Mouse (Mus musculus) neural tube, embryonic 13.5 days (tissue): ENCODE data around the gene Mansc1. TPM values are rescaled to one million over a fixed set of nuclear protein-coding genes. Genes with fewer than 3 reads are reported as not detected.

Experiments
- ATAC-seq: fragments of 200-750 bp; cut with Nextera tagmentation; 2 replicates; pipeline ENCODE4 v1.8.0; 2017; ENCODE audit warnings: low read depth, mild to moderate bottlenecking, moderate TSS enrichment, moderate library complexity
- H3K27ac ChIP-seq: fragments of 300-500 bp; sonication (generic); replicated peaks from 2 replicates; pipeline ENCODE4 v1.5.1; 2015; ENCODE audit warnings: moderate library complexity, mild to moderate bottlenecking, inconsistent platforms
- H3K27me3 ChIP-seq: fragments of 300-500 bp; sonication (generic); 2 replicates; pipeline ENCODE4 v1.6.1; 2015; ENCODE audit warnings: mild to moderate bottlenecking, inconsistent platforms
- H3K36me3 ChIP-seq: fragments of 300-500 bp; sonication (generic); 2 replicates; pipeline ENCODE4 v1.6.1; 2015; ENCODE audit warnings: mild to moderate bottlenecking, inconsistent platforms
- H3K4me1 ChIP-seq: fragments of 300-500 bp; sonication (generic); replicated peaks from 2 replicates; pipeline ENCODE4 v1.6.1; 2015; ENCODE audit warnings: inconsistent platforms
- H3K4me2 ChIP-seq: fragments of 300-500 bp; sonication (generic); 2 replicates; pipeline ENCODE4 v1.6.1; 2015; ENCODE audit warnings: inconsistent platforms, mild to moderate bottlenecking, moderate library complexity
- H3K4me3 ChIP-seq: fragments of 300-500 bp; sonication (generic); 2 replicates; pipeline ENCODE4 v1.5.1; 2015; ENCODE audit warnings: mild to moderate bottlenecking, inconsistent platforms
- H3K9ac ChIP-seq: fragments of 300-500 bp; sonication (generic); 2 replicates; pipeline ENCODE4 v1.6.1; 2015; ENCODE audit warnings: moderate library complexity, mild to moderate bottlenecking, inconsistent platforms
- H3K9me3 ChIP-seq: fragments of 300-500 bp; sonication (generic); 2 replicates; pipeline ENCODE4 v1.6.1; 2016; ENCODE audit warnings: inconsistent platforms
- WGBS: fragments of 180-500 bp; shearing (Covaris S2); methylation state at CpG from one replicate; pipeline ENCODE4 v1.1.7; 2015; 5-methylcytosine and 5-hydroxymethylcytosine counted together
- polyA plus RNA-seq: library from polyadenylated mRNA; unstranded; fragments of >200 nt; fragmentation: Nextera tagmentation; extraction: Ambion mirVana; gene quantifications from 2 replicates; pipeline ENCODE4 v1.2.1, GENCODE M21; 2015

The Mansc1 gene
- polyA plus RNA-seq, 1 experiment from 2014 or later, result 1.5 TPM

- H3K4me3 ChIP-seq, result no peak overlapping the region
- H3K4me2 ChIP-seq, result no peak overlapping the region
- H3K9ac ChIP-seq, result no peak overlapping the region
- H3K27me3 ChIP-seq, result no peaks in the 10 kb centered on the region
- H3K27ac ChIP-seq, result no peak overlapping the region
- WGBS, result 77% methylated on average over 5 of the region's 5 CpGs
- no peak for ATAC-seq
- H3K9me3 ChIP-seq, result no peaks in the 10 kb centered on the region
- no peaks in the 10 kb centered on the region for H3K4me1 ChIP-seq
- no peaks in the 10 kb centered on the region for H3K36me3 ChIP-seq
Observed at GRCm38 (mm10) chr6:134586241-134586640, 46.0 kb downstream of the Mansc1 start.

- H3K4me1 ChIP-seq, result no peaks in the 10 kb centered on the region
- no peak overlapping the region for H3K4me2 ChIP-seq
- H3K27ac ChIP-seq, result no peak overlapping the region
- H3K4me3 ChIP-seq, result no peak overlapping the region
- no peak overlapping the region for H3K9ac ChIP-seq
- WGBS, result 97% methylated on average over 2 of the region's 2 CpGs
- no peak for ATAC-seq
- no peaks in the 10 kb centered on the region for H3K9me3 ChIP-seq
- H3K27me3 ChIP-seq, result no peaks in the 10 kb centered on the region
- H3K36me3 ChIP-seq, result no peaks in the 10 kb centered on the region
Observed at GRCm38 (mm10) chr6:134584616-134585015, 47.7 kb downstream of the Mansc1 start.

- no peak overlapping the region for H3K27ac ChIP-seq
- no peak for ATAC-seq
- H3K4me3 ChIP-seq, result no peak overlapping the region
- no peaks in the 10 kb centered on the region for H3K4me1 ChIP-seq
- no peaks in the 10 kb centered on the region for H3K27me3 ChIP-seq
- H3K9me3 ChIP-seq, result no peaks in the 10 kb centered on the region
- no peaks in the 10 kb centered on the region for H3K36me3 ChIP-seq
- no peak overlapping the region for H3K9ac ChIP-seq
- WGBS, result 33% methylated on average over 5 of the region's 5 CpGs
- no peak overlapping the region for H3K4me2 ChIP-seq
Observed at GRCm38 (mm10) chr6:134582110-134582509, 50.2 kb downstream of the Mansc1 start.

- no peak overlapping the region for H3K4me2 ChIP-seq
- H3K9me3 ChIP-seq, result no peaks in the 10 kb centered on the region
- H3K36me3 ChIP-seq, result no peaks in the 10 kb centered on the region
- H3K27ac ChIP-seq, result no peak overlapping the region
- H3K9ac ChIP-seq, result no peak overlapping the region
- H3K4me3 ChIP-seq, result no peak overlapping the region
- no peaks in the 10 kb centered on the region for H3K4me1 ChIP-seq
- H3K27me3 ChIP-seq, result no peaks in the 10 kb centered on the region
- WGBS, result 94% methylated on average over 4 of the region's 4 CpGs
- ATAC-seq, result no peak
Observed at GRCm38 (mm10) chr6:134579506-134579905, 52.8 kb downstream of the Mansc1 start.

- no peak overlapping the region for H3K9ac ChIP-seq
- WGBS, result 60% methylated on average over 6 of the region's 6 CpGs
- no peak overlapping the region for H3K27ac ChIP-seq
- H3K27me3 ChIP-seq, result no peaks in the 10 kb centered on the region
- H3K4me2 ChIP-seq, result no peak overlapping the region
- no peaks in the 10 kb centered on the region for H3K36me3 ChIP-seq
- no peaks in the 10 kb centered on the region for H3K4me1 ChIP-seq
- H3K4me3 ChIP-seq, result no peak overlapping the region
- H3K9me3 ChIP-seq, result no peaks in the 10 kb centered on the region
- ATAC-seq, result no peak
Observed at GRCm38 (mm10) chr6:134578039-134578438, 54.2 kb downstream of the Mansc1 start.

- 70% methylated on average over 3 of the region's 3 CpGs for WGBS
Observed at GRCm38 (mm10) chr6:134575288-134575741, 57.0 kb downstream of the Mansc1 start.

GRCm38 (mm10) chr6:134567986-134568556 is 64.2 kb downstream of the Mansc1 start:
- H3K36me3 ChIP-seq, result no peaks in the 10 kb centered on the region
- H3K9me3 ChIP-seq, result no peaks in the 10 kb centered on the region
- peaks cover 33% of the 10 kb centered on the region for H3K4me1 ChIP-seq
- H3K4me2 ChIP-seq, result no peak overlapping the region
- no peak overlapping the region; the same call in 1 of the 2 replicates for H3K27ac ChIP-seq
- no peaks in the 10 kb centered on the region for H3K27me3 ChIP-seq
- WGBS, result 76% methylated on average over 5 of the region's 5 CpGs
- no peak overlapping the region for H3K4me3 ChIP-seq
- no peak for ATAC-seq
- no peak overlapping the region for H3K9ac ChIP-seq

More at GRCm38 (mm10) chr6:134575288-134575741, 57.0 kb downstream of the Mansc1 start:
- Histone ChIP-seq H3K9me3 (no peaks in the 10 kb centered on the region), H3K4me2 (no peak overlapping the region), H3K27me3 (no peaks in the 10 kb centered on the region), H3K9ac (no peak overlapping the region), H3K27ac (no peak overlapping the region), H3K36me3 (no peaks in the 10 kb centered on the region), H3K4me3 (no peak overlapping the region), H3K4me1 (no peaks in the 10 kb centered on the region)
- no peak for ATAC-seq

GRCm38 (mm10) chr6:134566818-134567485 is 65.3 kb downstream of the Mansc1 start, which contains the start of gene Lrp6:
Lrp6 (minus strand) TSS chr6:134566965.
- Histone ChIP-seq H3K4me2 (peak within 1 kb of the TSS; percentile 87), H3K9ac (peak within 1 kb of the TSS; percentile 98), H3K4me1 (peaks cover 37% of the 10 kb centered on the region), H3K27me3 (no peaks in the 10 kb centered on the region), H3K4me3 (peak within 1 kb of the TSS; percentile 96), H3K36me3 (no peaks in the 10 kb centered on the region), H3K27ac (peak within 1 kb of the TSS; percentile 100), H3K9me3 (no peaks in the 10 kb centered on the region)
- peak; percentile 95 for ATAC-seq
- under 1% methylated on average over 82 of the region's 99 CpGs for WGBS

- ATAC-seq, result peak; percentile 76
- peak overlapping the region; percentile 87 for H3K4me2 ChIP-seq
- no peaks in the 10 kb centered on the region for H3K27me3 ChIP-seq
- peak overlapping the region; percentile 100 for H3K27ac ChIP-seq
- no peaks in the 10 kb centered on the region for H3K36me3 ChIP-seq
- peaks cover 37% of the 10 kb centered on the region for H3K4me1 ChIP-seq
- no peaks in the 10 kb centered on the region for H3K9me3 ChIP-seq
- peak overlapping the region; percentile 98 for H3K9ac ChIP-seq
- WGBS, result 1% methylated on average over 54 of the region's 64 CpGs
- peak overlapping the region; percentile 96 for H3K4me3 ChIP-seq
Observed at GRCm38 (mm10) chr6:134566248-134566817, 66.0 kb downstream of the Mansc1 start.

- peak overlapping the region; percentile 87 for H3K4me2 ChIP-seq
- H3K9me3 ChIP-seq, result no peaks in the 10 kb centered on the region
- H3K36me3 ChIP-seq, result no peaks in the 10 kb centered on the region
- peaks cover 40% of the 10 kb centered on the region for H3K4me1 ChIP-seq
- no peaks in the 10 kb centered on the region for H3K27me3 ChIP-seq
- ATAC-seq, result no peak
- peak overlapping the region; percentile 100 for H3K27ac ChIP-seq
- 2% methylated on average over 19 of the region's 19 CpGs for WGBS
- H3K4me3 ChIP-seq, result peak overlapping the region; percentile 96
- peak overlapping the region; percentile 98 for H3K9ac ChIP-seq
Observed at GRCm38 (mm10) chr6:134565606-134566247, 66.6 kb downstream of the Mansc1 start.

- Histone ChIP-seq H3K9ac (no peak overlapping the region), H3K4me1 (peaks cover 48% of the 10 kb centered on the region), H3K27me3 (no peaks in the 10 kb centered on the region), H3K4me3 (peak overlapping the region; percentile 96; the same call in 1 of the 2 replicates), H3K4me2 (peak overlapping the region; percentile 87), H3K27ac (no peak overlapping the region), H3K36me3 (no peaks in the 10 kb centered on the region), H3K9me3 (no peaks in the 10 kb centered on the region)
- 62% methylated on average over 2 of the region's 2 CpGs for WGBS
- no peak for ATAC-seq
Observed at GRCm38 (mm10) chr6:134564539-134564938, 67.7 kb downstream of the Mansc1 start.

GRCm38 (mm10) chr6:134559635-134560034 is 72.7 kb downstream of the Mansc1 start:
- 78% methylated on average over 3 of the region's 3 CpGs for WGBS
- Histone ChIP-seq H3K9me3 (no peaks in the 10 kb centered on the region), H3K4me2 (no peak overlapping the region), H3K36me3 (no peaks in the 10 kb centered on the region), H3K9ac (no peak overlapping the region), H3K27ac (no peak overlapping the region), H3K27me3 (no peaks in the 10 kb centered on the region), H3K4me1 (peaks cover 60% of the 10 kb centered on the region), H3K4me3 (no peak overlapping the region)
- no peak for ATAC-seq
